Mouse (Mus musculus) bone marrow, adult 2 months (tissue): ENCODE results near the gene Taf10.

ENCODE experiments used
- CTCF ChIP-seq: fragments of 200-500 bp; IDR thresholded peaks from 2 replicates; pipeline ENCODE4 v1.5.1; 2011; ENCODE audit warnings: low read length, control low read depth; ENCODE audit not compliant: control insufficient read depth, insufficient read depth
- POLR2A ChIP-seq: fragments of 200-500 bp; IDR thresholded peaks from 2 replicates; pipeline ENCODE4 v1.6.1; 2011; ENCODE audit warnings: low read depth, mild to moderate bottlenecking, control low read depth, low read length, borderline replicate concordance; ENCODE audit not compliant: control insufficient read depth

GRCm38 (mm10) chr7:105777797-105778552 lies 33.8 kb upstream of the Taf10 start:
- no peak for TF ChIP-seq POLR2A
- no peak for TF ChIP-seq CTCF
